Mouse (Mus musculus) cortical plate, adult 2 months (tissue): Measurements from ENCODE around the gene Ppp1cb.

Experiments used
- CTCF ChIP-seq: fragments of 200-500 bp; IDR thresholded peaks from 2 replicates; pipeline ENCODE4 v1.5.1; 2011; ENCODE audit warnings: mild to moderate bottlenecking, control low read depth, low read length; ENCODE audit not compliant: insufficient read depth; ENCODE audit errors: extremely low read depth
- POLR2A ChIP-seq: fragments of 200-500 bp; IDR thresholded peaks from 2 replicates; pipeline ENCODE4 v1.6.1; 2011; ENCODE audit warnings: mild to moderate bottlenecking, low read length, control low read depth; ENCODE audit not compliant: insufficient read depth; ENCODE audit errors: extremely low read depth

- TF ChIP-seq CTCF (no peak), POLR2A (no peak)
Observed at GRCm38 (mm10) chr5:32549449-32549848, 90.8 kb downstream of the Ppp1cb start.
